Mouse (Mus musculus): ENCODE data around the gene Senp1. TPM values are rescaled to one million over a fixed set of nuclear protein-coding genes. Genes with fewer than 3 reads are reported as not detected.
A peak's percentile ranks its signal among the peaks of the same experiment; 100 is the strongest.

Gene Senp1
- polyA plus RNA-seq, 1 experiment from 2014 or later, result 38.6 TPM

DNA sequence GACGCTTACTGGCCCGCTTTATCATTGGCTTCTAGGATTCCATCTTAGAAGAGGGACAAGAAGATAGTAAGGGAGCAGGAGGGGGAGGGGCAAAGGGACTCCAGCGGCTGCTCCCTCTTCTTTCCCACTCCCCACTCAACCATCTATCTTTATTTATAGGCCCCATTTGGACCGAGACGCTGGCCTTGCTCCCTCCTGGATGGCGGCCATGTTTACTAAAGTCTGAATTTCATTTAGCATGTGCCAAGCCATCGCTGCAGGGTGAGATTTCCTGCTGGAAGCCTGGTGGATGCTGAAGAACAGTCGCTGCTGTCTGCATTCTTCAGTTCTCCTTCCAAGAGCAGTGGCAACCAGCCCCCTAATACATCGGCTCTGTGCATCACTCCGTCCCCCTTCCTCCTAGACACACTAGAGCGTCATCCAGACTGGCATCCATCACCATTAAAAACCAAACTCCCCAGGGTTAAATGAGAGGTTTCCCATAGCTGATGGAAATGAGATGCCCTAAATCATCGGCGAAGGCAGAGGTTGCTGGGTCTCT, 96.8 kb downstream of the Senp1 start:
- Histone ChIP-seq H3K27ac (ENCODE audit: low read depth, low read length) (no peak overlapping the region), H3K4me3 (ENCODE audit: low read depth, low read length) (no peak overlapping the region), H3K4me1 (replicated peaks; ENCODE audit: control insufficient read depth, insufficient read depth, low read length) (peaks cover 7% of the 10 kb centered on the region; the same call in 1 of the 2 replicates), H3K36me3 (ENCODE audit: control insufficient read depth, insufficient read depth, low read length) (no peaks in the 10 kb centered on the region), H3K4me2 (no peak overlapping the region), H3K9me3 (ENCODE audit: control insufficient read depth, low read length) (no peaks in the 10 kb centered on the region), H3K9ac (ENCODE audit: low read depth, low read length) (no peak overlapping the region), H3K27me3 (replicated peaks; ENCODE audit: control insufficient read depth, insufficient read depth, low read length) (peaks cover 47% of the 10 kb centered on the region)
- WGBS, result 73% methylated on average over 13 of the region's 13 CpGs
- no peak for ATAC-seq (replicated peaks; ENCODE audit: low FRiP score)
- DNase-seq (ENCODE audit: low spot score), result no peak

DNA sequence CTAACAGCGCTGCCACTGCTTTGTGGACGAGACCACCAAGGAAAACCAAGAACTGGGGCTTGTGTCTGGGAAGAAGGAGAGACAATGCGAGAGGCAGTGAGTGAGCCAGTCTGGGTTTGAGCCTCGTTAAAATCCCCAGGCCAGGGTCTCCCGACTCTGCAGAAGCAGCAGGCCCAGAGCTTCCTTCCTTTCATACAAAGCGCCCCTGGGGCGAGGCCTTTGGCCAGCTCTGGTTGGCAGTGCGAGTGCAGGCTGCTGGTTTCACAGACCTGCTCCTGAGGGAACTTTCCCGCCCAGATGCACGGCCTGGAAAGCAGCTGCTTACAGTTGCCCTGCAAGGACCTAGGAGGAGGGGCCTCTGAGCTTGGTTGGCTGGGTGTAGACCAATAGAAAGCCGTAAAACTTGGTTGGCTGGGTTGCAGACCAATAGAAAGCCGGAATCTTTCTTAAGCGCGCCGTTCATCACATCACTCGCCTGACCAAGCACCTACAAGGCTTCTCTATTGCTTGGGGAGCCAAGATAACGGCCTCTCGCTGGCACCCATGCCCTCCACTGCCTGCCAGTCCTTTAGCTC, 100.7 kb downstream of the Senp1 start:
- H3K4me3 ChIP-seq (ENCODE audit: low read depth, low read length), result peak overlapping the region; percentile 23; the same call in 1 of the 2 replicates
- WGBS, result 8% methylated on average over 18 of the region's 18 CpGs
- peak; percentile 90 for ATAC-seq (replicated peaks; ENCODE audit: low FRiP score)
- peaks cover 14% of the 10 kb centered on the region for H3K4me1 ChIP-seq (replicated peaks; ENCODE audit: control insufficient read depth, insufficient read depth, low read length)
- peaks cover 7% of the 10 kb centered on the region; the same call in 1 of the 2 replicates for H3K27me3 ChIP-seq (replicated peaks; ENCODE audit: control insufficient read depth, insufficient read depth, low read length)
- no peaks in the 10 kb centered on the region for H3K36me3 ChIP-seq (ENCODE audit: control insufficient read depth, insufficient read depth, low read length)
- peak overlapping the region; percentile 17; the same call in 1 of the 2 replicates for H3K9ac ChIP-seq (ENCODE audit: low read depth, low read length)
- no peaks in the 10 kb centered on the region for H3K9me3 ChIP-seq (ENCODE audit: control insufficient read depth, low read length)
- peak overlapping the region; percentile 52 for H3K4me2 ChIP-seq
- peak overlapping the region; percentile 46; the same call in 1 of the 2 replicates for H3K27ac ChIP-seq (ENCODE audit: low read depth, low read length)
- DNase-seq (ENCODE audit: low spot score), result peak; percentile 73

DNA sequence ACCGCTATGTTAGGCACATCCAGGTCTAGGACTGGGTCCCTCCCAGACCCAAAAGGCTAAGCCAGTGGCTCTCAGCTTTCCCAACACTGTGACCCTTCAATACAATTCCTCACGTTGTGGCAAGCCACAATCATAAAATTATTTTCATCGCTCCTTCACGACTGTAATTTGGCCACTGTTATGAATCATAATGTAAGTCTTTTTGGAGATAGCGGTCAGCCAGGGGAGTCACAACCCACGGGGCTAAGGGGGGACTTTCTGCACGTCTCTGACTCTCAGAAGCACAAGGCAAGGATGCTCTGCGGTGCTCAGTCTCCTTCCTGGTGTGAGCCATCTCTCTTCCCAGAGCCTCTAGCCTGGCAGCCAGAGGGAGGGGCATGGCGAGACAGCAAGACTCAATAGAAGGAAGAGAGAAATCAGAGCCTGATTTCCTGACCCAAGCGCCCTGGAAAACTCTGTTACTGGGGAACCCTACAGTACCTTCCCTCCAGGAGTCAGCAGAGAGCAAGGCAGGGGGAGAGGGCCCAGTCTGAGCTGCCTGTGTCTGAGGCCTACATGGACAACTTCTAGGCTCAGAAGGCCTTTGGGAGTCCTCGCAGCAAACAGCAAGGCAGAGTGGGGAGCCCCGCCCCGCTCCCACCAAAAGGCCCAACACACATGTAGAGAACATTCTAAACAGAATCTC, 101.4 kb downstream of the Senp1 start:
- H3K27ac ChIP-seq (ENCODE audit: low read depth, low read length), result peak overlapping the region; percentile 46; the same call in 1 of the 2 replicates
- H3K9me3 ChIP-seq (ENCODE audit: control insufficient read depth, low read length), result no peaks in the 10 kb centered on the region
- peaks cover 3% of the 10 kb centered on the region; the same call in 1 of the 2 replicates for H3K27me3 ChIP-seq (replicated peaks; ENCODE audit: control insufficient read depth, insufficient read depth, low read length)
- no peak overlapping the region for H3K4me3 ChIP-seq (ENCODE audit: low read depth, low read length)
- H3K4me2 ChIP-seq, result peak overlapping the region; percentile 52
- ATAC-seq (replicated peaks; ENCODE audit: low FRiP score) (peak; percentile 28), DNase-seq (ENCODE audit: low spot score) (no peak)
- 0 out of 2 replicates have a peak overlapping the region, but pooled peaks have one; percentile 17 for H3K9ac ChIP-seq (ENCODE audit: low read depth, low read length)
- peaks cover 14% of the 10 kb centered on the region for H3K4me1 ChIP-seq (replicated peaks; ENCODE audit: control insufficient read depth, insufficient read depth, low read length)
- no peaks in the 10 kb centered on the region for H3K36me3 ChIP-seq (ENCODE audit: control insufficient read depth, insufficient read depth, low read length)
- 45% methylated on average over 13 of the region's 13 CpGs for WGBS

DNA sequence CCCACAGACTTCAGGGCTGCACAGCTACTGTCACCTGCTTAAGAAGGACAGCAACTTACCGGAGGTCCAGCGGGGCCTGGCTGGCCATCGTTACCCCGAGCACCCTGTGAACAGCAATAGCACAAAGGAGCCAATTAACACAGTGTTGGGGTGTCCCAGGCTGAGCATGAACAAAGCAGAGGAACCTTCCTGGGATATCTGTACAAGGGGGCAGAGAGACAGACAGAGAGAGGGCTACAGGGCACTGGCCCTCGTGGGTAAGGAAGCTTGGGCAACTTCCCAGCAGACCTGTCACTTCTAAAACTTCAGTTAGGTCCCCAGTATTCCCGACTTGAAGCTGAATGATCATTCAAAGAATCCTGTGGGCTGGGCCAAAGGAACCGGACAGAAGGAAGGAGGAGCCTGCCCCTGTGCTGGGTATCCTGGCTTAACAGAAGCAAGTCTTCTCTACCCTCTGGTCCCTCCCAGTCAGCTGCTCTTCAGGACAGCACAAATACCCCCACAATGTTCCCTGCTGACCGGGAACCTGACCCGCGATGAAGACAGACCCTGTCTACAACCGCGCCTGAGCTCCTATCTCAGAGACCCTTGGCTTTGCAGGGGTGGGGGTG, 102.2 kb downstream of the Senp1 start:
- Histone ChIP-seq H3K27me3 (replicated peaks; ENCODE audit: control insufficient read depth, insufficient read depth, low read length) (no peaks in the 10 kb centered on the region; the same call in 1 of the 2 replicates), H3K4me2 (no peak overlapping the region), H3K36me3 (ENCODE audit: control insufficient read depth, insufficient read depth, low read length) (no peaks in the 10 kb centered on the region), H3K4me1 (replicated peaks; ENCODE audit: control insufficient read depth, insufficient read depth, low read length) (peaks cover 14% of the 10 kb centered on the region), H3K4me3 (ENCODE audit: low read depth, low read length) (no peak overlapping the region), H3K9me3 (ENCODE audit: control insufficient read depth, low read length) (no peaks in the 10 kb centered on the region), H3K27ac (ENCODE audit: low read depth, low read length) (no peak overlapping the region), H3K9ac (ENCODE audit: low read depth, low read length) (no peak overlapping the region)
- ATAC-seq (replicated peaks; ENCODE audit: low FRiP score) (no peak), DNase-seq (ENCODE audit: low spot score) (no peak)
- 30% methylated on average over 12 of the region's 12 CpGs for WGBS

DNA sequence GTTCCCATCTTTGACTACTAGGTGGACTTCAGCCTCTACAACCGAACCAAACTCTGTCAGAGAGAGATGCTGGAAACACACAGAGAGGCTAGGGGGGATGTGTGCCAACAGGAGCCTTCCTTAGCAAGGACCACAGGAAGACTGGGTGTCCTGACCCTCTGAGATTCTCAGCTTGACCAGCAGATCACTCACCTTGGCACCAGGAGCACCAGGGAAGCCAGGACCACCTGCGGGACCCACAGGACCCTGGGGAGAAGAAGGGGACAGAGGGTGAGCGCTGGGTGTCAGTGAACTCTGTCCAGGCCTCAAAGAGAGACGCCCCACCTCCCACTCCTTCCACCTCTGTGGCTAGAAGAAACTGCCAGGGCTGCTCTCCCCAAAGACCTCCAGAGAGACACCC, 102.8 kb downstream of the Senp1 start:
- Histone ChIP-seq H3K9ac (ENCODE audit: low read depth, low read length) (no peak overlapping the region), H3K27me3 (replicated peaks; ENCODE audit: control insufficient read depth, insufficient read depth, low read length) (no peaks in the 10 kb centered on the region; the same call in 1 of the 2 replicates), H3K4me3 (ENCODE audit: low read depth, low read length) (no peak overlapping the region), H3K4me2 (no peak overlapping the region; the same call in 1 of the 2 replicates), H3K27ac (ENCODE audit: low read depth, low read length) (no peak overlapping the region), H3K36me3 (ENCODE audit: control insufficient read depth, insufficient read depth, low read length) (no peaks in the 10 kb centered on the region), H3K4me1 (replicated peaks; ENCODE audit: control insufficient read depth, insufficient read depth, low read length) (peaks cover 14% of the 10 kb centered on the region), H3K9me3 (ENCODE audit: control insufficient read depth, low read length) (no peaks in the 10 kb centered on the region)
- DNase-seq (ENCODE audit: low spot score) (no peak), ATAC-seq (replicated peaks; ENCODE audit: low FRiP score) (no peak)
- WGBS, result 18% methylated on average over 4 of the region's 4 CpGs

DNA sequence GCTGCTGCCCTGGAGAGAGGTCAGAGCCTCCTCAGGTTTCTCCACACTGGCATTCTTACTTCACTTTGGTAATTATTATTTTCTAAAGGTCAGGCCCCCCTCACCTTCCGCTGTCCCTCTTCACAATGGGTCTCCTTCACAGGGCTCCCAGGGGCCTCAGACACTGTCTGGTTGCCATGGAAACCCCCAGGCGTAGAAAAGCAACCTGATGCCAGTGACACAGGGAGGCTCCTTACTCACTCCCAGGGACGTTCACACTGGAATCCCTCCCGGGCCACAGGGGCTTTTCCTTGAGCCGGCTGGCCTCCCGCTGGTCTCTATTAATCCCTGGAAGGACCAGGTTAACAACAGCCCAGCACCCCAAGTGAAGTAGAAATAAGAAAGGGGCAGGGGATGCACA, 103.4 kb downstream of the Senp1 start:
- Histone ChIP-seq H3K4me3 (ENCODE audit: low read depth, low read length) (no peak overlapping the region), H3K27ac (ENCODE audit: low read depth, low read length) (no peak overlapping the region), H3K9me3 (ENCODE audit: control insufficient read depth, low read length) (no peaks in the 10 kb centered on the region), H3K4me1 (replicated peaks; ENCODE audit: control insufficient read depth, insufficient read depth, low read length) (peaks cover 14% of the 10 kb centered on the region), H3K4me2 (no peak overlapping the region), H3K9ac (ENCODE audit: low read depth, low read length) (no peak overlapping the region), H3K27me3 (replicated peaks; ENCODE audit: control insufficient read depth, insufficient read depth, low read length) (no peaks in the 10 kb centered on the region; the same call in 1 of the 2 replicates), H3K36me3 (ENCODE audit: control insufficient read depth, insufficient read depth, low read length) (no peaks in the 10 kb centered on the region)
- 8% methylated on average over 6 of the region's 6 CpGs for WGBS
- no peak for ATAC-seq (replicated peaks; ENCODE audit: low FRiP score)
- no peak for DNase-seq (ENCODE audit: low spot score)

DNA sequence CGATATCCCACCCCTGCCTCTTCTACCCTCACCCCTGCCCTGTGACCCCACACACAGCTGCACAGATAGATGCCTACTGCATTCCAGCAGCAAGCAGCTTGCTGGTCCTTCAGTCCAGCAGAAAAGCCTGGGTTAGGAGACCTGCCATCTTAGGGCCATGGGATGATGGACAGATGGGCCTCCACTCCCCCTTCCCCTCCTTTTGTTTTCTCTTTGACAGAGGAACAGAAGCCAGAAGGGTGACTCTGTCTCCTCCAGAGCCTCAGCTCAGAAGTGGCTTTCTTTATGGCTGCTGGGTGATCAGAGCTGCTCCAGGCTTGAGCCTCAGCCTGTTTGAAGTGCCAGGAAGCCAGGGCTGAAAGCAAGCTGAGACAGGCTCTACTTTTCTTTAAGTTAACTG, 104.0 kb downstream of the Senp1 start:
- ATAC-seq (replicated peaks; ENCODE audit: low FRiP score), result no peak
- H3K9ac ChIP-seq (ENCODE audit: low read depth, low read length), result no peak overlapping the region
- no peaks in the 10 kb centered on the region; the same call in 1 of the 2 replicates for H3K27me3 ChIP-seq (replicated peaks; ENCODE audit: control insufficient read depth, insufficient read depth, low read length)
- no peak overlapping the region for H3K4me2 ChIP-seq
- peaks cover 14% of the 10 kb centered on the region for H3K4me1 ChIP-seq (replicated peaks; ENCODE audit: control insufficient read depth, insufficient read depth, low read length)
- 0 out of 2 replicates have a peak overlapping the region, but pooled peaks have one; percentile 26 for H3K27ac ChIP-seq (ENCODE audit: low read depth, low read length)
- 50% methylated on average over 1 of the region's 1 CpGs for WGBS
- no peaks in the 10 kb centered on the region for H3K36me3 ChIP-seq (ENCODE audit: control insufficient read depth, insufficient read depth, low read length)
- no peak for DNase-seq (ENCODE audit: low spot score)
- H3K9me3 ChIP-seq (ENCODE audit: control insufficient read depth, low read length), result no peaks in the 10 kb centered on the region
- no peak overlapping the region for H3K4me3 ChIP-seq (ENCODE audit: low read depth, low read length)

Measured in liver, embryonic 11.5 days (tissue).